Mouse (Mus musculus) forebrain, embryonic 14.5 days (tissue): Measurements from ENCODE around the gene Socs2. TPM values are rescaled to one million over a fixed set of nuclear protein-coding genes. Genes with fewer than 3 reads are reported as not detected.

Experiments
- polyA plus RNA-seq: library from polyadenylated mRNA; unstranded; fragments of >200 nt; fragmentation: Nextera tagmentation; extraction: Ambion mirVana; gene quantifications from 2 replicates; pipeline ENCODE4 v1.2.1, GENCODE M21; 2014

The Socs2 gene
- polyA plus RNA-seq, 1 experiment from 2014 or later: 145 TPM

Other genes starting within 250 kb of the Socs2 start
- 11.7 and 13.4 TPM in 2 replicates for gene Cradd, start 93.0 kb downstream of the Socs2 start, polyA plus RNA-seq
- gene Mrpl42, start 84.8 kb upstream of the Socs2 start, polyA plus RNA-seq: 284 and 324 TPM in 2 replicates
- 423 and 444 TPM in 2 replicates for gene Ube2n, start 98.0 kb upstream of the Socs2 start, polyA plus RNA-seq
- 79.8 and 85.0 TPM in 2 replicates for gene Nudt4, start 147.0 kb upstream of the Socs2 start, polyA plus RNA-seq